Mouse (Mus musculus): Measurements from ENCODE around the gene Eri3.
A peak's percentile ranks its signal among the peaks of the same experiment; 100 is the strongest.

Gene Eri3

GRCm38 (mm10) chr4:117550140-117550851, at the start of gene Eri3:
Eri3 (plus strand) TSS chr4:117550365.
- DNase-seq = peak; percentile 99

DNA sequence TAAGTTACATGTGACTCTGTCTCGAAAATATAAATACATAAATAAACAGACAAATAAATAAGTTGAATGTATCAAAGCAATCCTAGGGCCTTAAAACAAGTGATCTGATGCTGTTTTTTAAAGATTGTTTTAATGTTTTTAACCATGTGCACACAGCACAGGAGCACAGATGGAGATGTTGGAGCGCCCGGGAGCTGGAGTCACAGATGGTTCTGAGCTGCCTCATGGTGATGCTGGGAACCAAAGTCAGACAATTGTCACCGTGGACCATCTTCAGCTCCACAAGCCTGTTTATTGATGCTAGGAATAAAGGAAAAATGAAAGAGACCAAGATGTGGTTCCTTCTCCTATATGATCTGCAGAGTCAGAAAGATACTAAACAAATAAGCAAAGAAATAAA, 31.9 kb upstream of the Eri3 start:
- DNase-seq = no peak

- no peak for DNase-seq
Measured at GRCm38 (mm10) chr4:117521350-117521749, 28.8 kb upstream of the Eri3 start.

DNA sequence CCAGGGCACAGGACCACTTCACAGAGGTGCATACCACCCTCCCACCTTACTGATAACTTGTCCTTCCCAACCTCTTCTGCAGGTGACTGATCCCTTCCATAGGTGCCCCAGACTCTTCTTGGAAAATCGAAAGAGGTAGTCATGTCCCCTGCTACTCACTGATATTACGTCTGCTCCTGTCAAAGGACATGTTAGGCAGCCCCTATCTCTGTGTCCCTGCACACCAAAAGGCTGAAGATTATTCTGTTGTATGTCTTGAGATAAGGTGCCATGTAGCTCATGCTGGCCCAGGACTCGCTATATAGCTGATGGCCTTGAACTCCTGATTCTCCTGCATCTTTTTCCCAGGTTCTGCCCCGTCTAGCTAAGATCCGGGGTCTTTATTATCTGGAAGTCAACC, 24.2 kb upstream of the Eri3 start:
- DNase-seq = no peak

- DNase-seq = no peak
Measured at GRCm38 (mm10) chr4:117527116-117527899, 22.9 kb upstream of the Eri3 start.

- no peak for DNase-seq
Measured at GRCm38 (mm10) chr4:117527952-117528351, 22.2 kb upstream of the Eri3 start.

DNA sequence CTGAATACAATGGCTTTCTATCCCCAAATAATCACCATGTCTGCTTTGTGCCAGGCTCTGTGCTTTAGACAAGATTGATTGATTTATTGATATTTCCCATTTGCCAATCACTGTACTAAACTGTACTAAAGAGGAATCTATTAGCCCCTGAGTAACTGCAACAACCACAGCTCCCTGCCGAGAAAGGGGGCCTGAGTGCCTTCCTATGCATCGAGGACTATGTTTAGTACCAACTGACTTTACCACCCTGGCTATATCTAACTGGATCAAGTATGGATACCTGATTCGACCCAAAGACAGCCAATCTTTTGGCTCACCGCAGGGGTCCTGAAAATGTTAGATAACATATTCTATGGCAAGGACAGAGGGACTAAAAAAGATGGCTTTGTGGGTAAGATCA, 20.3 kb upstream of the Eri3 start:
- no peak for DNase-seq

- DNase-seq = no peak
Measured at GRCm38 (mm10) chr4:117535496-117536200, 14.5 kb upstream of the Eri3 start.

GRCm38 (mm10) chr4:117537002-117537401, 13.2 kb upstream of the Eri3 start:
- no peak for DNase-seq

- DNase-seq = no peak
Measured at GRCm38 (mm10) chr4:117539329-117539980, 10.7 kb upstream of the Eri3 start.

- DNase-seq = no peak
Measured at GRCm38 (mm10) chr4:117540571-117540970, 9.6 kb upstream of the Eri3 start.

- no peak for DNase-seq
Measured at GRCm38 (mm10) chr4:117545448-117545847, 4.7 kb upstream of the Eri3 start.

GRCm38 (mm10) chr4:117546616-117547015, 3.5 kb upstream of the Eri3 start:
- DNase-seq = no peak

GRCm38 (mm10) chr4:117549576-117549975, 589 bp upstream of the Eri3 start:
- DNase-seq = no peak

GRCm38 (mm10) chr4:117551144-117552000, 1.2 kb downstream of the Eri3 start:
- DNase-seq = no peak

DNA sequence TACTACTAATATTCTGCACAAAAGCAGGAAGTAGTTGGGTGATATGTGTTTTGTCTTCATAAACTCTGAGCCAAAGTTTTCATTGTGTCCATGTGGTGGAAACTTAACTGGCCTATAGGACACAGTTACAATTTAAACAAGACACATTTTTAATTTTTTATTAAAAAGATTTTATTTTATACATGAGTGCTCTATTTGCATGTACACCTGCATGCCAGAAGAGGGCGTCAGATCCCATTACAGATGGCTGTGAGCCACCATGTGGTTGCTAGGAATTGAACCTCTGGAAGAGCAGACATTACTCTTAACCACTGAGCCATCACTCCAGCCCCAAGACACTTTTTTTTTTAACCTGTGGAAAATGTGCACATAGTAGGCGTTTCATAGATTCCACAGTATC, 5.3 kb downstream of the Eri3 start:
- DNase-seq = no peak

- no peak for DNase-seq
Measured at GRCm38 (mm10) chr4:117556372-117556771, 6.2 kb downstream of the Eri3 start.

GRCm38 (mm10) chr4:117557068-117557645, 7.0 kb downstream of the Eri3 start:
- no peak for DNase-seq

DNA sequence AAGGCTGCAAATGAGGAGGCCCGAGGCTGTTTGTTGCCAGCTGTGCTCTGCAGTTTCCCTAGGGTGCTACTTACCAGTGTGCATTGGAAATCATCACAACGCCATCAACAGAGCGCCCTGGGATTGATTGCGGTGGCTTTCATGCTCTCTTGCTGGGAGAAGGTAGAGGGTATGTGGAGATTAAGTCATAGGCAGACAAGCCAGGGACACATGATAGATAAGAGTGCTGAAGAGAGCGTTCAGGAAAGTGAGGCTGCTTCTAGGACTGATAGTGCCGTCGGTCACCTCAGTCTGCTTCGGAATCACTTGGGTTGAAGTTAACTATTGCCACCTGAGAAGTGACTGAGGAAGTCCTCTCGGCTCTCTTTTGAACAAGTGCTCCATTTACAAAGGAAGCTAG, 13.8 kb downstream of the Eri3 start:
- DNase-seq = no peak

DNA sequence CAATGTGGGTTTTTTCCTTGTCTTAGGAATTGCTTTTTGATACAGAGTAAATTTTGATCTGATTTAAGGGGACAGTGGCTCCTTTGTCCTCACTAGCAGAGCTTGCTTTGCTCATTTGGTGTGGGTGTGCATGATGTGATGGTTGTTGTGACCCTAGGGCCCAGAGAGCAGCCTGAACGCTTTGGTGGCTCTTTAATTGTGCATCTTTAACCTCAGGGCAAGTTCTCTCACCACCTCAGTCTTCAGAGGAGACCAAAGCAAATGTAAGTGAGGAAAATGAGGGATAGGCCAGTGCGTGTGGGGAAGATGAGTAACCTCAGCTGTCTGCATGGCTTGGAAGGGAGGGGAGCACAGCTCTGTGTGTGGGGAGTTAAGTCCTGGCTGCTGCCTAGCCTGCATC, 18.7 kb downstream of the Eri3 start:
- no peak for DNase-seq

DNA sequence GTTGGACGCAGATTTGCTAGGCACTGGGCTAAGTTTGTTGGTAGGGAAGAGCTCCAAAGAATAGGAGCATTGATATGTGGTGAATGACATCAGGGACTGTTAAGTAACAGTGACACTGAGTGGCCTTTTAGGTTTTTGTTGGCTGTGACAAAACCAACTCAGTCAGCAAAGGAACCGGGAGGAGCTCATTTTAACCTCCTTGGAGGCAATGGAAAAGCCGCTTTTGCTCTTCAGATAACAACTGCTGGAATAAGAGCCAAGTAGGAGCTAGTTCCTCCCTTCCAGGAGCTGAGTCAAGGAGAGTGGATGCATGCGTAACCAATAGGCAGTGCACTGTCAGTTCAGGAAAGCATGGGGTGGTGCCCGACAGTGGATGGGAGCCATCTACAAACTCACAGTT, 20.8 kb downstream of the Eri3 start:
- no peak for DNase-seq

- no peak for DNase-seq
Measured at GRCm38 (mm10) chr4:117577579-117577978, 27.4 kb downstream of the Eri3 start.

All from cerebellum, adult 9-10 months (tissue).